Mouse (Mus musculus): Measurements from ENCODE around the gene Arel1.

Arel1 gene

GRCm38 (mm10) chr12:84948584-84949285 is 22.0 kb downstream of the Arel1 start:
- no peak for DNase-seq (ENCODE audit: low read depth)

GRCm38 (mm10) chr12:84947894-84948583 is 22.7 kb downstream of the Arel1 start:
- no peak for DNase-seq (ENCODE audit: low read depth)

- no peak for DNase-seq (ENCODE audit: low read depth)
Measured at GRCm38 (mm10) chr12:84944813-84945553, 25.7 kb downstream of the Arel1 start.

GRCm38 (mm10) chr12:84944150-84944812 is 26.4 kb downstream of the Arel1 start:
- no peak for DNase-seq (ENCODE audit: low read depth)

GRCm38 (mm10) chr12:84943006-84943952 is 27.4 kb downstream of the Arel1 start:
- no peak for DNase-seq (ENCODE audit: low read depth)

GRCm38 (mm10) chr12:84941717-84942116 is 29.0 kb downstream of the Arel1 start:
- DNase-seq (ENCODE audit: low read depth) = peak; percentile 25

GRCm38 (mm10) chr12:84940343-84940742 is 30.4 kb downstream of the Arel1 start:
- DNase-seq (ENCODE audit: low read depth) = no peak

GRCm38 (mm10) chr12:84939117-84939516 is 31.6 kb downstream of the Arel1 start:
- no peak for DNase-seq (ENCODE audit: low read depth)

GRCm38 (mm10) chr12:84935343-84935742 is 35.4 kb downstream of the Arel1 start:
- no peak for DNase-seq (ENCODE audit: low read depth)

GRCm38 (mm10) chr12:84932210-84932609 is 38.5 kb downstream of the Arel1 start:
- no peak for DNase-seq (ENCODE audit: low read depth)

GRCm38 (mm10) chr12:84926542-84926941 is 44.2 kb downstream of the Arel1 start:
- no peak for DNase-seq (ENCODE audit: low read depth)

GRCm38 (mm10) chr12:84924324-84924723 is 46.4 kb downstream of the Arel1 start:
- no peak for DNase-seq (ENCODE audit: low read depth)

GRCm38 (mm10) chr12:84921881-84922419 is 48.8 kb downstream of the Arel1 start:
- DNase-seq (ENCODE audit: low read depth) = no peak

- DNase-seq (ENCODE audit: low read depth) = no peak
Measured at GRCm38 (mm10) chr12:84918809-84919208, 51.9 kb downstream of the Arel1 start.

GRCm38 (mm10) chr12:84917799-84918198 is 52.9 kb downstream of the Arel1 start:
- no peak for DNase-seq (ENCODE audit: low read depth)

GRCm38 (mm10) chr12:84914959-84915358 is 55.7 kb downstream of the Arel1 start:
- no peak for DNase-seq (ENCODE audit: low read depth)

GRCm38 (mm10) chr12:84912652-84913104 is 58.0 kb downstream of the Arel1 start:
- DNase-seq (ENCODE audit: low read depth) = no peak

- no peak for DNase-seq (ENCODE audit: low read depth)
Measured at GRCm38 (mm10) chr12:84911640-84912039, 59.1 kb downstream of the Arel1 start.

- no peak for DNase-seq (ENCODE audit: low read depth)
Measured at GRCm38 (mm10) chr12:84910066-84910465, 60.6 kb downstream of the Arel1 start.

GRCm38 (mm10) chr12:84907627-84908480 is 62.8 kb downstream of the Arel1 start:
- no peak for DNase-seq (ENCODE audit: low read depth)

All from naive thymus-derived CD4-positive, alpha-beta T cell, adult 2 months (primary cell).